Mouse (Mus musculus) olfactory bulb, adult 2 months (tissue): Measurements from ENCODE around the gene G3bp1.

Experiments used
- CTCF ChIP-seq: fragments of 200-500 bp; IDR thresholded peaks from 2 replicates; pipeline ENCODE4 v1.5.1; 2012; ENCODE audit warnings: low read depth, mild to moderate bottlenecking, low read length, moderate library complexity; ENCODE audit not compliant: insufficient read depth
- POLR2A ChIP-seq: fragments of 200-500 bp; IDR thresholded peaks from 2 replicates; pipeline ENCODE4 v1.6.1; 2012; ENCODE audit warnings: mild to moderate bottlenecking, low read depth, low read length, moderate library complexity; ENCODE audit not compliant: insufficient read depth

GRCm38 (mm10) chr11:55517666-55518065 lies 48.2 kb downstream of the G3bp1 start:
- TF ChIP-seq POLR2A, result no peak
- TF ChIP-seq CTCF, result no peak
